Mouse (Mus musculus) right cerebral cortex, postnatal 14 days (tissue): ENCODE data around the gene Rap1b.

Experiments used
- DNase-seq: peaks from one replicate; pipeline ENCODE4 v3.0.0; 2022

Rap1b gene

GRCm38 (mm10) chr10:117856001-117856720 lies 10.3 kb upstream of the Rap1b start:
- no peak for DNase-seq

GRCm38 (mm10) chr10:117852648-117853192 lies 6.9 kb upstream of the Rap1b start:
- DNase-seq, result no peak

- DNase-seq, result no peak
These were observed 3.1 kb upstream of the Rap1b start for GRCm38 (mm10) chr10:117848981-117849380.

GRCm38 (mm10) chr10:117846796-117847195 lies 961 bp upstream of the Rap1b start:
- DNase-seq, result no peak

DNA sequence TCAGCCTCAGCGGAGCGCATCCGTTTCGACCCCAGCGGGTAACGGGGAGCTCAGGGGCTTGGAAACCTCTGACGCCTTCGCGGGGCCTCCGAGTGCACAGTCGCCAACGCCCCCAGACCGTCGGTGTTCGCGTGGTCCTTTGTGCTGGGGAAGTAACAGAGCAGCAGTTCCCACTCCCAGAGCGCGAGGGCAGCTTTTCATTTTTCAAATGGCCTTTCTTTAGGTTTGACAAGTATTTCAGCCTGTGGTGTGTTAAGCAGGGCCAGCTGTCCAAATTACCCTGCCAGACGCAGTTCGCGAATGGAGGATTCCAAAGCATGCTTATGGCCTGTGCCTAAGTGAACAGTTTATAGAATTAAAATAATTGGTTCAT lies 411 bp upstream of the Rap1b start:
- no peak for DNase-seq

GRCm38 (mm10) chr10:117844782-117845596 lies 846 bp downstream of the Rap1b start:
- peak; percentile 57 for DNase-seq

DNA sequence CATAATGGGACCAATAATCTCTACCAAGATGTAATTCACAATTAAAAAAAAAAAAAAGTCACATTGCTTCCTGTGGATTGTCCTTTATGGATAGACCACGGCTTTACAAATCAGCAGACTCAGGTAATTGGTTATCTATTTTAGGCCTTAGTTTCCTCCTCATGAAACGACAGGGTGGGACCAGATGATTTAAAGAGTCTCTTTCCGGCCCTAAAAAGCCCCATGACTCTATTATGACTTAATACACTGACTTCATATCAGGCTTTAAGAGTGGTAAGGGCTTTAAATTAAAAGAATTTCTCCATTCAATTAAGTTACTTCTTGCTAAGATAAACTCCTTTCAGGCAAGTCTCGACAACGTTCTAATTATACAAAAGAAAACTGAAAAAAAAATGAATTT lies 1.6 kb downstream of the Rap1b start:
- no peak for DNase-seq

DNA sequence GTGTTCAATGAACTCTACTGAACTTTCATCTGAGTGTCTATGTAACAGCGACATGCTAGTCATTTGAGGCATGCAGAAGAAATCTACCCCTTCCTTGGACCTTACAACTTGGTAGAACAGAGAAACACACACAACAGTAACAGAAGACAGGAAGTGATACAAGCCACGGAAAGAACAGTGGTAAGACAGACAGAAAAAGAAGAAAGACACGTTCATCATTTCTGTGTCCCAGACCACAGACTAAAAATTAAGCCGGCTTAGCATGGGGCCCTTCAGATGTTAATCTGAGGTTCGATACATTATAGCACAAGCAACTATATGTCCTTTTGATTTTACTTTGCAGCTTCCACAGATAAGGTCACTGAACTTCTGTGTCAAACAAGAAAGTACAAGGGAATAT lies 2.1 kb downstream of the Rap1b start:
- DNase-seq, result no peak

GRCm38 (mm10) chr10:117841765-117842164 lies 4.1 kb downstream of the Rap1b start:
- DNase-seq, result no peak

DNA sequence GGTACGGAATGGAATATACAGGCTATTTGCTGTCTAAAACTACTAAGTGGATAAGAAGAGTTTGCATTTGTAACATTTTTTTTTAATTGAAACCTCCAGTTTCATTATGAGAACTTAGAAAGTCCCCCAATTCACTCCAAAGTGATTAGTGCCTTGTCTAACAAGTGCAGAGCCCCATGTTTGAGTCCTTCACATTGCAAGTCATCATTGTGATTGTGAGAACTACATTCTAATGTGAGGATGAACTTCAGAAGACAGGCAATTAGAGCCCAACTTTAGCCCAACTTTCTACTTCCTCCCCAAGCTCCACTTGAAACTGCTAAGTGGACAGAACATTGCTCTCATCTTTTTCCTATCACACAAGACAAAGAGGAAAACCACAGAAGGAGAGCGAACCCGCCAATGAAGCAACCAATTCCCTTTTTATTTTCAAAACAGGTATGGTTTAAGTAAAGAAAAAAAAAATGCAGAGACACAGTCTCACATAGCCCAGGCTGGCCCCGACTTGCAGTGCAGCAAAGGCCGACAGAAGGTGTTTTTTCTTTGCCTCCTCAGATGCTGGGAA lies 5.3 kb downstream of the Rap1b start:
- DNase-seq, result no peak

GRCm38 (mm10) chr10:117839737-117840136 lies 6.1 kb downstream of the Rap1b start:
- no peak for DNase-seq

DNA sequence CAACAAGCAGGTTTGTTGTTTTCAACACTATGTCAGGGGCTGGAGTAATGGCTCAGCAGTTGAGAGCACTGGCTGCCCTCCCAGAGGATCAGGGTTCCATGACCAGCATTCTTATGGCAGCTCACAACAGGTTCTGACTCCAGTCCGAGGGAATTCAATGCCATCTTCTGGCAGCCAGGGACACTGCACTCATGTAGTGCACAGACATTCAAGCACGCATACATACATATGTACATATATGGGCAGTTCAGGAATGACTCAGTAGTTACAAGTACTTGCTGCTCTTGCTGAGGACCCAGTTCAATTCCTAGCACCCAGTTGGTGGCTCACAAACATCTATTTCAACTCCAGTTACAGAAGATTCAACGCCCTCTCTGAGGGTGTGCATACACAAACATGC lies 6.9 kb downstream of the Rap1b start:
- no peak for DNase-seq

- DNase-seq, result no peak
These were observed 9.5 kb downstream of the Rap1b start for GRCm38 (mm10) chr10:117836354-117836753.

- no peak for DNase-seq
These were observed 10.4 kb downstream of the Rap1b start for GRCm38 (mm10) chr10:117835453-117835852.

DNA sequence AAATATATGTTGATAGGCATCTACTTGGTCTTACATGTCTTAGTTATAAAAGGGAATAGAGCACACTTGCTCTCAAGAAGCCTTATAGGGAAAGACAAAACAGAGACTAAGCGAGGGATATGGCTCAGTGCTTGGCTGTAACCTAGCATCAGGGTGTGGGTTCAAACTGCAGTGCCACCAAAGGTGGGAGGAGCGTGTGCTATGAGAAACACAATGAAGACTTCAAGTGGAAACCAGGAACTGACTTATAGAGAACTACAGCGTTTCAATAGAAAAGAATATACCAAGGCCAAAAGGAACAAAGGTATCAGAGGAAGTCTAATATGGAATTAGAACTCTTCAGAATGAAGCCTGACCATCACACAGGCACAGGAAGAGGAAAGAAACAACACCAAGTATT lies 15.0 kb downstream of the Rap1b start:
- no peak for DNase-seq

DNA sequence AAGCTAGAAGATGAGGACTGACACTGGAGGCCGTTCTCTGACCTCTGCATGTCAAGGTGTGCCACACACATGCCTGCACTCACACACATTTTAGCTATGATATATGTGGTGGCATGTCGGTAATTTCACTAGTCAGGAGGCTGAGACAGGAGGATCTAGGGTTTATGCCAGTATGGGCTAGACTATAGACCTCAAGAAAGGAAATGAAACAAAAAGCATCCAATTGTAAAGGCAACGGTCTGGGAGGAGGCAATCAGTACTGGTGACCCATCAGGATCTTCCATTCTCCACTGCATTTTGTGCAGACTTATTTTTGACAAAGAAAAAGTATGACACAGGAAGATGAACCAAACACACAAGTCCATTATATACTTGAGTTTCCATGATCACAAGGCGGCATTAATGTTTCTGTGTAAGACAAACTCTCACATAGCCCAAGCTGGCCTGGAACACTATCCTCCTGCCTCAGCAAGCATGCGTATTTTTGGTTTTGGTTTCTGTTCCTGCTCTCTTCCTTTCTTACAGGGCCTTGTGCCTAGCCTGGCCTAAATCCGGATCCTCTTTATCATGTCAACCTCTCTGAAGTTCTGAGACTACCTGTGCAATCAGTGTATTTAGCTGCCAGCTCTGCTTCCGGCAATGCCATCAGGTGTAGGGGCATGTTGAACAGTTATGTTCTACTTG lies 16.2 kb downstream of the Rap1b start:
- DNase-seq, result no peak

DNA sequence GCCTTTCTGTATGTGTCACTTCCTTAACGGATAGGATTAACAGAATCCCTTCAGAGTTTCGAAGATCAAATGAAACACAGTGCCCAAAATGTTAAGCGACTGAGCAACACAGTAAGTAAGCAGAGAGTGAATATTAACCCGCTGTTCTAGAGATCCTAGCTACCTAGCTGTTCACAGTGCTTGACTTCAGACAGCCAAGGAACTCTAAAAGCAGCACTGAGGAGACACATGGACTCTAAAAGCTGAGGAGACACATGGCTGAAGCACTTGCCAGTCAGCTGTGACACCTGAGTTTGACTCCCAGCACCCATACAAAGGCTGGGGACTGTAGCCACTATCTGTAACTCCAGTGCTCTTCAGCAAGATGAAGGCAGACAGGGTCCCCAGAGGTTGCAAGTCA lies 16.8 kb downstream of the Rap1b start:
- DNase-seq, result no peak

- DNase-seq, result no peak
These were observed 17.3 kb downstream of the Rap1b start for GRCm38 (mm10) chr10:117828536-117828935.

- DNase-seq, result no peak
These were observed 21.2 kb downstream of the Rap1b start for GRCm38 (mm10) chr10:117824647-117825046.

DNA sequence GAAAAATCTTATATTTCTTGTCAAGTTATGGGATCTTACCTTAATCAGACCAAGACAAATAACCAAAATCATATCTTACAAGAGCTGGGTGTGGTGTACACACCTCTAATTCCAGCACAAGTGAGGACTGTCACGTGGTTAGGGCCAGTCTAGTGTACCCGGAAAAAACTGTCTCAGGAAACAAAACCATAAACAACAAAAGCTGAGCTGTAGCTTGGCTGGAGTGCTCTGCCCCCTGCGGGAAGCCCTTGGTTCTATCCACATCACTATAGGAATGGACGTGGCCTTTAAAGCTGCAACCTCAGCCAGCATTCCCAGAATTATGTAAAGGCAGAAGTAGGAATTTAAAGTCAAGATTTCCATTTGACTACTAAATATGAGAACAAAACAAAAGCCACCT lies 21.7 kb downstream of the Rap1b start:
- no peak for DNase-seq

DNA sequence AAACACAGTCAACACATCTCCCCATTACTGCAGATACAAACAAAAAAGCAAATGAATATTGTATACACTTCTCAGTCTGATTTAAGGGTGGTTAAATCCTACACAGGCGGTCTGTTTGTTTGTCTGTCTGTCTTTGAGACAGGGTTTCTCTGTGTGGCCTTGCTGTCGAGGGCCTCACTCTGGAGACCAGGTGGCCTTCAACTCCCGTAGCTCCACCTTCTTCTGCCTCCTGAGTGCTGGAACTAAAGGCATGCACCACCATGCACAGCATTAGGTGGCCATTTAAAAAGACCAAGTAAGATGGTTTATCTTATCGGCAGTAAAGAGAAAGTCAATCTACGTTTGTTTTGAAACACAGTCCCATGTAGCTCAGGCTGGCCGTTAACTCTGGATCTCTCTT lies 22.5 kb downstream of the Rap1b start:
- no peak for DNase-seq

DNA sequence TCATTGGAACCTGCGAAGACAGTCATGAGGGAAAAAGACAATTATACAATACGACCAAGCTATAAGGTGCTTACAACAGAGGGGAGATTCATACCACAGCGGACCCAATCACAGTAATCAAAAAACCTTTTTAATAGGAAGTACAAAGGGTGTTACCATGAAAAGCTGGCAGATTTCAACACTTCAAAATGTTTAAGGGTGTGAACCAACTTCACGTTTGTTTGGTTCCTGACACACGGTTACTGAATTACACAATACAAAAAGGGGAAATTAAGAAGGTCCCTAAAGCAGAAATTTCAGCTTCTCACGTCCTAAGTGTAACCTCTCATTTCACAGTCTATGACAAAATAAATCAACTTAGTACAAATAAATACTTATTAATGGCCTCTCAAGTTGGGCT lies 27.2 kb downstream of the Rap1b start:
- no peak for DNase-seq

DNA sequence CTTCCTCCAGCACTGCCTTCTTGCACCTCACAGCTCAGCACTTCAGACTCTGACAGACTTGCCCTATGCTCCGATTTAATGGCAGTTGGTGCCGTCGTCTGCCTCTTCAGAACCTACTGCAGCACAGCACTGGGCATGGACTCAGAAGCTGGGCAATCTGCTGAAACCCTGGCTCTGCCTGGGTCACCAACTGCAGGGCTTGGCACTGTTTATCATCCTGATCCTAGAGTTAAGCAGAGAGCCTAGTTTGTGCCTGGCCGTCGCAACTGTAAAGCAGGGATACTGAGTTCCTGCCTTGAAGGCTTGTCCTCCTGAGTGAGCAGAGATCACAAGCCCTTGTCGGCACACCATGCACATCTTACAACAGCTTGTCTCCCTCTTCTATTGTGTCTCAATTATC lies 29.1 kb downstream of the Rap1b start:
- DNase-seq, result no peak
